Mouse (Mus musculus): Measurements from ENCODE around the gene Glis3. TPM values are rescaled to one million over a fixed set of nuclear protein-coding genes. Genes with fewer than 3 reads are reported as not detected.

Glis3 gene
- total RNA-seq, 4 experiments from 2014 or later, result 0.56 to 0.85 (median 0.75) TPM

DNA sequence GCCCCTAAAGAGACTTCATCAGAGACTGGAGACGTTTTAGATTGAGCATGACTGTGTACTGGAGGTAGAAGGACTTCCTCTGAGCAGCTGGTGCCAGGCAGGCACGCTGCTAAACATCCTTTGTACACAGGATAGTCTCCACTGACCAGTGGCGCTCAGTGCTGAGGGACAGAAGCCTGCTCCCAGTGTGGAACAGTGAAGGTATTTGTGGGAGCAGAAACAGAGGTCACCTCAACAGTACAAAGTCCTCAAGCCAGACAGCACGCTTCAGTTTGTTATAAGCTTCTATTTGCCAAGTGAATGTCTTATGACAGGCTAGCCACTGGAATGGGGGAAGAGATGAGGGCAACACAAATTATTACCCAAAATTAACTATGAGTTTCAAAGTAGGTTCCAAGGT is 289.0 kb downstream of the Glis3 start:
- no peak for DNase-seq (ENCODE audit: low spot score in 2 of 2)

DNA sequence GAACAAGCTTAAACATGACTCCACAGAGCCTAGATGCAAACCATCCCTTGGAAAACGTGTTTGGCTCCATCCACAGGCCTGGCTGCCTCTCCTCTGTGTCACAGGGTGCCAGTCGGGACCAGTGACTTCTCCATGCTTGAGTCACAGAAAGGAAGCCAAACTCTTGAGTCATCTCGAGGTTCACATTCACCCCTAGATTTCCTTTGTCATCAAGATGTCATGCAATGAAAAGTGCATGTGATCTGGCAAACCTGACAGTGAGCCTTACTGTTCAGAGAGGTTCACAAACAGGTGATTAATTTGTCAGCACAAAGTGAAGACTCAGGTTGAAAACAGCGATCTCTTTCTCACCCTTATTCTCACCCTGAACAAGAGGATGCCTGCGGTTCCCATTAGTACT is 290.7 kb downstream of the Glis3 start:
- no peak for DNase-seq (ENCODE audit: low spot score in 2 of 2)

DNA sequence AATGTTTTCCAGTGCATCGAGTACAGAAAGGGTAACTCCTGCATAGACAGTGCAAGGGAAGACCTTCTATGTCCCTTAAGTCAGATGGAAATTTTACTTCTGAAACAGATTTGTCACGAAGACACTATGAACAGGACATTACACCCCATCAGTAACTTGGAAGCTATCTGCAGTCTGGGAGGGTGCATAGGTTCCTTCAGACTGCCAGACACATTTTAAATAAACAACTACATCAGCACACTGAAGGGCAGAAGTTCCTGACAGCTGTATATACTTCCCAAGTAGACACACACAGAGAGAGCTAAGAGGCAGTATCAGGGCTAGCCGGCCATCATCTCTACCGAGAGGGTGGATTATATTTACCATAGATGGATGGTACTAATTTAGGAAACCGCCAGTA is 296.5 kb downstream of the Glis3 start:
- DNase-seq (ENCODE audit: low spot score in 2 of 2), result no peak

GRCm38 (mm10) chr19:28382168-28382911 is 297.5 kb downstream of the Glis3 start:
- DNase-seq (ENCODE audit: low spot score in 2 of 2), result no peak

DNA sequence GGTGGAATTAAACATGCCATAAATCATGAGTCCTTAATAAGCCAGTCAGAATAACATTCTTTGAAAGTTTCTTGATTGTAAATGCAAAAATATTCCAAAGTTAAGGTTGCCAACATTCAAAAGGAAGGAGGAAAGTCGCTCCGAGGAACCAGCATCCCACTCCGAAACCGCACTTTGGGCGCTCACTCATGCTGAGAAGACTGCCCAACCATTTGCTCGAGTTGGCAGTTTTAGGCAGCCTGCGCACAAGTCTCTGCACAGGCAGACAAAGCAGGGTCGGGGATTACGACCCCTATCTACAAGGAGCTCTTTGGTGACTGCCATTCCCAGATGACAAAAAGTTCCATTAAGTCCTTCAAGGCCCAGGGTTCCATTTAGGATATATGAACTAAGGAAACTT is 298.4 kb downstream of the Glis3 start:
- DNase-seq (ENCODE audit: low spot score in 2 of 2), result no peak

DNA sequence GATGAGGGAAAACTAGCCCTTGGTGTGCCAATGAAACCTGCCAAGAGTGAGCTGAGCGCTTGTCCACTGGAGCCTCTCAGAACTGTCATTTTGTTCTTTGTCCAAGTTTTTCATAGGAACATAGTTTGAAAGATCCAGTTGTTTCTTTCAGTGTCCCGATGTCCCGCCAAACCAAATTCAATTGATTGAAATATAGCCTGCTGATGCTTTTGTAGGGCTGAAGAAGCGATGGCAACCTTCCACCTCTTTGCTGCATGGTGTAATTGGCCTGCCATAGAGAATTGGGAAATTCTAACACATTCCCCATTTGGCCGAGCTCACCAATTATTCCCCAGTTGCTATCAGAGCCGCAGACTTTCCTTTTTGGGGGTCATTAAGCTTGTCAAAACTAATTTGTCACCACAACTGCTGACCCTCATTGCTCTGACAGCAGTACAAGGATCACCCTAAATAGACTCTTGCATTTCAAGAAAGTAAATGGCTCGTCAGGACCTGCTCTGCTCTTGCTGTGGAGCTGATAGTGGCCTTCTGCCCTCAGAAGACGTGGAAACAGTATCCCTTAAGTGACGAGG is 299.1 kb downstream of the Glis3 start:
- DNase-seq (ENCODE audit: low spot score in 2 of 2), result peak; percentile 5 to 18

- no peak for DNase-seq (ENCODE audit: low spot score in 2 of 2)
Measured at GRCm38 (mm10) chr19:28377788-28378295, 302.0 kb downstream of the Glis3 start.

DNA sequence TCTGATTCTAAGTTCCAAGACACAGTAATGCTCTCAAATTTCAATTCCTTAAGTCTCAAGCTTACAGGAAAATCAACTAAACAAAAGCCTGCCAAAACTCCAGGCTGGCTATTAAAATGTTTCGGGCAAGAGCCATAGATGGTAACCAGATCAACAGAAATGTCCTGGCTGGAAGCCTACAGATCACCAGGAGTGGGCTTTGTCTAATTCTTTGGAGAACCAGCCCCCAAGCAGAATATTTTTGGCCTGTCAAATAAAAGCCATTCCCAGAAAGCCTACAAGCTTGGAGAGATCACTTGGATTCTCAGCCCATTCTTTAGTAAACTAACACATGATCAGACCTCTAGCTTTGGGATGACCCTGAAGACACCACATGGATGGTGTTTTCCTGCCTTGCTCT is 303.5 kb downstream of the Glis3 start:
- no peak for DNase-seq (ENCODE audit: low spot score in 2 of 2)

DNA sequence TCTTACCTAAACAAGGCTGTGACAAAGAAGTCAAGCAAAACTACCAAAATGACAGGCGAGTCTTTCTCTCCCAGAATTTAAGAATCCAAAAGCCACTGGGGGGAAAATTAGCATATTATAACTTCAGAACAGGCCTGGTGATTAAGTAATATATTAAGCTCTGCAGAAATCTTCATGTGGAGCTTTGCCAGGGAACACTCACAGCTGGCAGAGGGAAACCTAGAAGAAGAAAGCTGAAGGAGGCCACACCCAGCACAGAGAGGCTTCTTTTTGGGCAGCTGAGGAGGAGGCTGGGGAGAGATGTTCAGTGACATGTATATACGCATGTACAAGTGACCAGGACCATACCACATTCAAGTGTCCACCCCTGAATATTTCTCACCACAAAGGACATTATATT is 304.1 kb downstream of the Glis3 start:
- no peak for DNase-seq (ENCODE audit: low spot score in 2 of 2)

DNA sequence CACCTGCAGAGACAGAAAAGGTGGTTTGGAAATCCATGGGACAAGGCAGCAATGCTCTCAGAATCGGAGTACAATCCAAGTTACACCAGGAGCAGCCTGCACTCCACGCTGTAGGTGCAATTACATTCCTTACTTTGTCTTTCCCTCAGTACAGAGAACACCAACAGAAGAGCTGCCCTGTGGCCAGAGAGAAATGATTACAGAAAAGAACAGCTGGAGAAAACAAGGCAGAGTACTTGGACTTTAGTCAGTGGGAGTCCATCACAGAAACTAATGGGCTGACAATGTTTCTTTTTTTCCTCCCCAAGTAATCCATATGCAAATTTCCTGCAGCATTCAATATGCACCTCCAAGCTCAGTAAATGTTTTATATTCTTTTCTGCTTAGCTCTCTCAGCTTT is 305.4 kb downstream of the Glis3 start:
- no peak for DNase-seq (ENCODE audit: low spot score in 2 of 2)

DNA sequence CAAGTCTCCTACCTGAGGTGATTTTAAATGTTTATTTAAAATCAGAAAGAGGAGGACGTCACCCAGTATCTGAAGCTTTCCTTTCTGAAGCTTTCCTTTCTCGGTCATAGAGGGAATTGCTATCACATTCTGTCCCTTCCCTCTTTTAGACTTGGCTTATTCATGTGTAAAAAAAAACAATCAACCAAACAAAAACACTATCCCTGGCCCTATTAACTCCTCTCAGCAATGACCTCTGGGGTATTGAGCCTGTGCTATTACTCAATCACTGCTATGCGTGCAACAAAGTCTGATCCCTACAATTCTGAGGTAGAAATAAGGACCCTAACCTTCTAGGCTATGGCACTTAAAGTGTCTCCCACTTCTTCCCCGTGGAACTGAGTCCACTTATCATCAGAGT is 311.7 kb downstream of the Glis3 start:
- DNase-seq (ENCODE audit: low spot score in 2 of 2), result no peak

DNA sequence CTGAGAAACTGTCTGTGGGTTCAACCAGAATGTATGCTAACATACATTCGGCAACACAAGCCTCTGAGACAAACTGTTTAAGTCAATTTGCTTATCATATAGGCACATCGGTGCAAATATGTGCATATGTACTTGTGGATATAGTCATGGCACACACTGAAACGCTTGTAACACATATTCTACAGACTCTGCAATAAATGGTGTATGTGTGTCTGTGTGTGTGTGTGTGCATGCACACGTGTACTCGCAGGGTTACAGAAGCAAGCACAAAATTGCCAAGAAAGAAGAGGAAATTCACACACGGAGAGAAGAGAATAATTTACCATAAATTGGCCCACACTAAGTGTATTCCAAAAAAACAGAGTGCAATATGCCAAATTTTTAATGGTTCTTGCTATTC is 312.6 kb downstream of the Glis3 start:
- DNase-seq (ENCODE audit: low spot score in 2 of 2), result no peak

DNA sequence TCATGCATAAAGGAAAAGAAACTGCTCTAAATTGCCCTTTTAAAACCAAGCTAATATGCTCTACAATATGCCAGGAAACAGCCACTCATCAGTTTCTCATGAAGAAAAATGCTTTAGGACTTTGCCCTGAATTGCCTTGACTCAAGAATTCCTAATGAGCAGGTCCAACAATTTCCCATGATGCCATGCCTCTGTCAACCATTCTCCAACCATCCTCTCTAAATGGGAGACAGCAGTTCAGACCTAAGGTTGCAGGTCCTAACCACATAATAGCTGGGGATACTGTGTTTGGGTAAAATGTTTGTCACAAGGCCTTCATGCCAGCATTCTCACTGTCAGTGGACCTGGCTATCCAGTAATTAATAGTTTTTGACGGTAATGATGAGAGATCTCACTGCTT is 313.1 kb downstream of the Glis3 start:
- no peak for DNase-seq (ENCODE audit: low spot score in 2 of 2)

- no peak for DNase-seq (ENCODE audit: low spot score in 2 of 2)
Measured at GRCm38 (mm10) chr19:28365897-28366296, 314.0 kb downstream of the Glis3 start.

- no peak for DNase-seq (ENCODE audit: low spot score in 2 of 2)
Measured at GRCm38 (mm10) chr19:28360884-28361283, 319.0 kb downstream of the Glis3 start.

GRCm38 (mm10) chr19:28357595-28357994 is 322.3 kb downstream of the Glis3 start:
- no peak for DNase-seq (ENCODE audit: low spot score in 2 of 2)

GRCm38 (mm10) chr19:28351068-28352066 is 328.5 kb downstream of the Glis3 start:
- no peak for DNase-seq (ENCODE audit: low spot score in 2 of 2)

GRCm38 (mm10) chr19:28347080-28347825 is 332.6 kb downstream of the Glis3 start:
- no peak for DNase-seq (ENCODE audit: low spot score in 2 of 2)

DNA sequence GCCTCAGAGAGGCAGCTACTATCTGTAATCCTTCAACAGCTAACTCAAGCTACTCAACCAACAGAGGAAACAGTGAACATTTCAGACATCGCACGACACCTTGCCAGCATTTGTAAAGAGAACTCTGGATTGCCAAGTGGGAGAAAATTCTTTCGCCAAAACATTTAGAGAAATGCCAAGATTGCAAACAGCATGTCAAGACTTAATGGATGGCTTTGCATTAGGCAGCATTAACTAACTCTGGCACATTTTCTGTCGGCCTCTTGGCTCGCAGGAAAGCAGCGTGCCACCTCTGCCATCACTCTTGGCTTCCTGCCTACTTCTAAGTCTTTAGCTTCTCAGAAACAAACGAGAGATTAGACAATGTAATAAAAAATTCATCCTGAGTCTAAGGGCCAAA is 336.2 kb downstream of the Glis3 start:
- DNase-seq (ENCODE audit: low spot score in 2 of 2), result no peak

DNA sequence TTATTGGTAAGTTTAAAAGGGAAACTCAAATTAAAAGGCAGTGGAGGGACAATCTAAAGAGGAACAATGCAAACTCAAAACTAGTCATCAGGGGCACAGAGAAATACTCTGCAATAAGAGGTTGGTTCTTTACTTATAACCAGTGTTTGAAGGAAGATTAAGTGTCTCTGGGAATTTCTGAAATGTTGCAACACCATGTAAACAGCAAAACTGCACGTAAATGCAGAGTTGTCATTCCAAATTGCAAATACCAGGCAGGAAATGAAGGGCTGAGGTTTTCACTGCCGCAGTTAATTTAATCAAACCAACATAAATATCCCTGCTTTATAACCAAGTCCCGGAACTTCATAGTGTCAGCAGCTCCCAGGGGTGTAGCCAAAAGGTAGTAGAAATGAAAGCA is 342.3 kb downstream of the Glis3 start:
- no peak for DNase-seq (ENCODE audit: low spot score in 2 of 2)

Measured in gastrocnemius, adult 8-10 months (tissue).